Mouse (Mus musculus) thymus, adult 18-20 months (tissue): ENCODE data around the gene Smarcd3.

Source experiments
- DNase-seq, 2 experiments: peaks; one replicate each; pipeline ENCODE4 v3.0.0; 2022; ENCODE audit warnings: mixed read lengths in 2 of 2

Smarcd3 gene

GRCm38 (mm10) chr5:24620116-24620515 is 4.1 kb downstream of the Smarcd3 start:
- no peak for DNase-seq

GRCm38 (mm10) chr5:24618921-24619320 is 5.3 kb downstream of the Smarcd3 start:
- no peak for DNase-seq

- DNase-seq: no peak
Observed at GRCm38 (mm10) chr5:24615097-24615496, 9.1 kb downstream of the Smarcd3 start.

- DNase-seq: no peak
Observed at GRCm38 (mm10) chr5:24612302-24612649, 11.9 kb downstream of the Smarcd3 start.

- DNase-seq: no peak
Observed at GRCm38 (mm10) chr5:24611366-24612301, 12.6 kb downstream of the Smarcd3 start.

GRCm38 (mm10) chr5:24609388-24609787 is 14.8 kb downstream of the Smarcd3 start:
- DNase-seq: no peak

- no peak for DNase-seq
Observed at GRCm38 (mm10) chr5:24605980-24606665, 18.1 kb downstream of the Smarcd3 start.

- no peak for DNase-seq
Observed at GRCm38 (mm10) chr5:24605321-24605979, 18.8 kb downstream of the Smarcd3 start.

- no peak for DNase-seq
Observed at GRCm38 (mm10) chr5:24604656-24605100, 19.5 kb downstream of the Smarcd3 start.

- DNase-seq: no peak
Observed at GRCm38 (mm10) chr5:24604080-24604655, 20.0 kb downstream of the Smarcd3 start.

GRCm38 (mm10) chr5:24603431-24604010 is 20.7 kb downstream of the Smarcd3 start:
- no peak for DNase-seq

GRCm38 (mm10) chr5:24602751-24603343 is 21.4 kb downstream of the Smarcd3 start:
- no peak for DNase-seq

GRCm38 (mm10) chr5:24601911-24602750 is 22.1 kb downstream of the Smarcd3 start:
- DNase-seq: no peak

GRCm38 (mm10) chr5:24601071-24601835 is 23.0 kb downstream of the Smarcd3 start:
- no peak for DNase-seq

- DNase-seq: no peak
Observed at GRCm38 (mm10) chr5:24600236-24600635, 24.0 kb downstream of the Smarcd3 start.

GRCm38 (mm10) chr5:24599137-24599536 is 25.1 kb downstream of the Smarcd3 start:
- no peak for DNase-seq

GRCm38 (mm10) chr5:24598570-24599006 is 25.6 kb downstream of the Smarcd3 start:
- no peak for DNase-seq

GRCm38 (mm10) chr5:24597901-24598569 is 26.2 kb downstream of the Smarcd3 start:
- DNase-seq: no peak

GRCm38 (mm10) chr5:24597221-24597728 is 26.9 kb downstream of the Smarcd3 start:
- no peak for DNase-seq
